Mouse (Mus musculus) CH12.LX (cell line): ENCODE results near the gene Hist1h2bf. TPM values are rescaled to one million over a fixed set of nuclear protein-coding genes. Genes with fewer than 3 reads are reported as not detected.

Experiments
- DNase-seq: peaks from one replicate; pipeline ENCODE4 v3.0.0-alpha.2; 2013; ENCODE audit errors: extremely low read depth
- H3K27ac ChIP-seq: 2 replicates; pipeline ENCODE4 v1.5.1; 2012; ENCODE audit warnings: low read depth, mild to moderate bottlenecking, control low read depth, moderate library complexity; ENCODE audit not compliant: insufficient read depth
- H3K27me3 ChIP-seq: replicated peaks from 2 replicates; pipeline ENCODE3; 2012; ENCODE audit warnings: inconsistent platforms
- H3K36me3 ChIP-seq, 2 experiments: replicated peaks in 1 of 2; 2 replicates each; pipeline versions ENCODE3 to v1.6.1; 2012; ENCODE audit warnings: inconsistent platforms in 1 of 2, low read length in 1 of 2, mild to moderate bottlenecking in 1 of 2, mixed read lengths in 1 of 2, moderate library complexity in 1 of 2; ENCODE audit not compliant: control insufficient read depth in 1 of 2, insufficient read depth in 1 of 2
- H3K4me1 ChIP-seq, 2 experiments: 2 replicates each; pipeline ENCODE4 v1.6.1; 2012; ENCODE audit warnings: inconsistent platforms in 1 of 2, moderate library complexity in 1 of 2; ENCODE audit not compliant: insufficient read depth in 2 of 2, control insufficient read depth in 1 of 2
- H3K4me2 ChIP-seq: 2 replicates; pipeline ENCODE4 v1.6.1; 2012; ENCODE audit warnings: low read depth, mild to moderate bottlenecking, control low read depth; ENCODE audit not compliant: poor library complexity, insufficient read depth, severe bottlenecking
- H3K4me3 ChIP-seq, 3 experiments: fragments of 150-350 bp in 1 of 3; sonication (generic) in 1 of 3; replicated peaks in 1 of 3; 2 replicates each; pipeline versions ENCODE3 to v1.5.1; 2011 to 2012; ENCODE audit warnings: low read depth in 2 of 3, low read length in 2 of 3, mild to moderate bottlenecking in 2 of 3, moderate library complexity in 2 of 3, control low read depth in 1 of 3, improper control_type of control experiment in 1 of 3, inconsistent platforms in 1 of 3, mixed read lengths in 1 of 3; ENCODE audit not compliant: poor library complexity in 1 of 3
- H3K79me2 ChIP-seq: replicated peaks from 2 replicates; pipeline ENCODE4 v1.6.1; 2012; ENCODE audit warnings: mild to moderate bottlenecking, moderate library complexity; ENCODE audit not compliant: control insufficient read depth, poor library complexity, insufficient read depth, severe bottlenecking; ENCODE audit errors: extremely low read depth
- H3K9ac ChIP-seq: 2 replicates; pipeline ENCODE4 v1.6.1; 2012; ENCODE audit warnings: low read depth, mild to moderate bottlenecking, control low read depth, moderate library complexity; ENCODE audit not compliant: insufficient read depth
- H3K9me3 ChIP-seq: replicated peaks from 2 replicates; pipeline ENCODE3; 2012; ENCODE audit warnings: low read length, inconsistent platforms, mixed read lengths
- BHLHE40 ChIP-seq: IDR thresholded peaks from 2 replicates; pipeline ENCODE4 v1.6.1; 2011; ENCODE audit warnings: mild to moderate bottlenecking, low read depth, low read length, improper control_type of control experiment
- CHD1 ChIP-seq: IDR thresholded peaks from 2 replicates; pipeline ENCODE4 v1.6.1; 2012; ENCODE audit warnings: low read depth, low read length, improper control_type of control experiment, inconsistent platforms
- CHD2 ChIP-seq: IDR thresholded peaks from 2 replicates; pipeline ENCODE4 v1.6.1; 2011; ENCODE audit warnings: low read length, improper control_type of control experiment
- E2F4 ChIP-seq: IDR thresholded peaks from 2 replicates; pipeline ENCODE4 v1.6.1; 2011; ENCODE audit warnings: low read depth, low read length, improper control_type of control experiment; ENCODE audit not compliant: insufficient replicate concordance
- ELF1 ChIP-seq: IDR thresholded peaks from 2 replicates; pipeline ENCODE4 v1.6.1; 2014; ENCODE audit warnings: low read depth, mild to moderate bottlenecking, inconsistent platforms, low read length, improper control_type of control experiment
- EP300 ChIP-seq: IDR thresholded peaks from 2 replicates; pipeline ENCODE4 v1.6.1; 2011; ENCODE audit warnings: low read length, improper control_type of control experiment
- HCFC1 ChIP-seq: IDR thresholded peaks from 2 replicates; pipeline ENCODE4 v1.6.1; 2012; ENCODE audit warnings: low read depth, mild to moderate bottlenecking, inconsistent platforms, low read length, improper control_type of control experiment
- IRF4 ChIP-seq: IDR thresholded peaks from 2 replicates; pipeline ENCODE4 v1.6.1; 2014; ENCODE audit warnings: low read depth, mild to moderate bottlenecking, inconsistent platforms, low read length, improper control_type of control experiment
- JUN ChIP-seq: IDR thresholded peaks from 2 replicates; pipeline ENCODE4 v1.6.1; 2011; ENCODE audit warnings: low read depth, mild to moderate bottlenecking, low read length, improper control_type of control experiment, moderate library complexity; ENCODE audit not compliant: insufficient read depth
- JUND ChIP-seq: conservative IDR thresholded peaks from 2 replicates; pipeline ENCODE4 v1.6.1; 2011; ENCODE audit warnings: low read depth, low read length, improper control_type of control experiment
- MAFK ChIP-seq: IDR thresholded peaks from 2 replicates; pipeline ENCODE4 v1.6.1; 2011; ENCODE audit warnings: low read length, improper control_type of control experiment; ENCODE audit not compliant: insufficient replicate concordance
- MAX ChIP-seq: IDR thresholded peaks from 2 replicates; pipeline ENCODE4 v1.6.1; 2011; ENCODE audit warnings: low read length, improper control_type of control experiment
- MAZ ChIP-seq: IDR thresholded peaks from 2 replicates; pipeline ENCODE4 v1.6.1; 2012; ENCODE audit warnings: low read depth, mild to moderate bottlenecking, inconsistent platforms, low read length, improper control_type of control experiment, moderate library complexity
- MEF2A ChIP-seq: IDR thresholded peaks from 2 replicates; pipeline ENCODE4 v1.6.1; 2014; ENCODE audit warnings: low read depth, mild to moderate bottlenecking, inconsistent platforms, low read length, improper control_type of control experiment, borderline replicate concordance
- MXI1 ChIP-seq: IDR thresholded peaks from 2 replicates; pipeline ENCODE4 v1.6.1; 2011; ENCODE audit warnings: mild to moderate bottlenecking, low read depth, low read length, improper control_type of control experiment
- MYC ChIP-seq: IDR thresholded peaks from 2 replicates; pipeline ENCODE4 v1.6.1; 2011; ENCODE audit warnings: low read depth, mild to moderate bottlenecking, improper control_type of control experiment, low read length
- NELFE ChIP-seq: IDR thresholded peaks from 2 replicates; pipeline ENCODE4 v1.6.1; 2011; ENCODE audit warnings: low read depth, low read length, improper control_type of control experiment
- NRF1 ChIP-seq: IDR thresholded peaks from 2 replicates; pipeline ENCODE4 v1.6.1; 2014; ENCODE audit warnings: low read depth, mild to moderate bottlenecking, inconsistent platforms, low read length, improper control_type of control experiment, moderate library complexity
- POLR2A ChIP-seq: IDR thresholded peaks from 2 replicates; pipeline ENCODE4 v1.6.1; 2011; ENCODE audit warnings: low read depth, mild to moderate bottlenecking, improper control_type of control experiment, low read length
- POLR2AphosphoS2 ChIP-seq: IDR thresholded peaks from 2 replicates; pipeline ENCODE4 v1.6.1; 2011; ENCODE audit warnings: low read depth, low read length, improper control_type of control experiment
- RCOR1 ChIP-seq: conservative IDR thresholded peaks from 2 replicates; pipeline ENCODE4 v1.6.1; 2012; ENCODE audit warnings: low read depth, mild to moderate bottlenecking, inconsistent platforms, low read length, improper control_type of control experiment
- SMC3 ChIP-seq: IDR thresholded peaks from 2 replicates; pipeline ENCODE4 v1.6.1; 2011; ENCODE audit warnings: low read depth, low read length, improper control_type of control experiment
- TBP ChIP-seq: conservative IDR thresholded peaks from 2 replicates; pipeline ENCODE4 v1.6.1; 2011; ENCODE audit warnings: low read depth, low read length, improper control_type of control experiment
- UBTF ChIP-seq: IDR thresholded peaks from 2 replicates; pipeline ENCODE4 v1.6.1; 2012; ENCODE audit warnings: low read depth, mild to moderate bottlenecking, inconsistent platforms, low read length, improper control_type of control experiment, moderate library complexity
- USF1 ChIP-seq: IDR thresholded peaks from 2 replicates; pipeline ENCODE4 v1.6.1; 2014; ENCODE audit warnings: low read depth, mild to moderate bottlenecking, inconsistent platforms, low read length, improper control_type of control experiment
- ZMIZ1 ChIP-seq: IDR thresholded peaks from 2 replicates; pipeline ENCODE4 v1.6.1; 2012; ENCODE audit warnings: low read depth, mild to moderate bottlenecking, inconsistent platforms, low read length, improper control_type of control experiment
- ZNF384 ChIP-seq: IDR thresholded peaks from 2 replicates; pipeline ENCODE4 v1.6.1; 2012; ENCODE audit warnings: low read depth, low read length, improper control_type of control experiment, inconsistent platforms
- dilution Hi-C: fragments of 300-500 bp; cut with MboI; formaldehyde crosslinking; loops from 2 replicates; pipeline ENCODE4 v1.14.3; 2020; ENCODE audit warnings: low sequenced_read_pairs; ENCODE audit not compliant: extremely low pct_unique_long_range_greater_than_20kb, extremely low pct_ligation_motif_present
- in situ Hi-C: fragments of 300-500 bp; cut with MboI; formaldehyde crosslinking; loops from 3 replicates; pipeline ENCODE4 v1.14.3; 2019; ENCODE audit warnings: low sequenced_read_pairs, low pct_ligation_motif_present, low pct_unique_long_range_greater_than_20kb, mixed read lengths
- polyA plus RNA-seq: library from polyadenylated mRNA; unstranded; fragments of >175 nt; gene quantifications from 2 replicates; pipeline ENCODE4 v1.2.1, GENCODE M21; 2012; ENCODE audit warnings: low read depth; ENCODE audit not compliant: insufficient read length
- total RNA-seq, 2 experiments: library from RNA; depleted of rRNA; stranded (reverse); fragments of 300-350 nt in 1 of 2; fragments of >200 nt in 1 of 2; gene quantifications; 2 replicates each; pipeline ENCODE4 v1.2.3; 2012 to 2014

Gene Hist1h2bf
- total and polyA plus RNA-seq, 3 experiments, result 1.7 to 1,243 (median 50.8) TPM

- Histone ChIP-seq H3K27ac (peak overlapping the region; percentile 83), H3K36me3 (no peaks in the 10 kb centered on the region), H3K79me2 (no peaks in the 10 kb centered on the region), H3K4me2 (peak overlapping the region; percentile 65), H3K27me3 (no peaks in the 10 kb centered on the region), H3K4me1 (peaks cover 4 to 23% of the 10 kb centered on the region in 2 experiments; a peak in 3 of 4 replicates), H3K9me3 (no peaks in the 10 kb centered on the region), H3K9ac (peak overlapping the region; percentile 73), H3K4me3 (peak overlapping the region; percentile 22 to 54 (median 50))
- DNase-seq, result peak; percentile 93
- in situ Hi-C loops (loop anchor here (25.0 kb wide), 1 partner anchor 1819 kb away; the partner anchor contains the start of gene Hist1h4j), dilution Hi-C loops (no loop called here)
- TF ChIP-seq IRF4 (0 out of 2 replicates have a peak, but pooled peaks have one; percentile 1), TBP (peak; percentile 96), EP300 (no peak), MEF2A (peak; percentile 48; the same call in 1 of the 2 replicates), CHD1 (peak; percentile 97; the same call in 1 of the 2 replicates), UBTF (no peak), NRF1 (no peak), RCOR1 (peak; percentile 77; the same call in 1 of the 2 replicates), SMC3 (0 out of 2 replicates have a peak, but pooled peaks have one; percentile 15), MAFK (0 out of 2 replicates have a peak, but pooled peaks have one; percentile 49), USF1 (no peak), POLR2A (peak; percentile 97), MAX (peak; percentile 80), JUN (no peak), ZNF384 (peak; percentile 82), E2F4 (0 out of 2 replicates have a peak, but pooled peaks have one; percentile 31), MAZ (peak; percentile 80; the same call in 1 of the 2 replicates), BHLHE40 (peak; percentile 64; the same call in 1 of the 2 replicates), CHD2 (peak; percentile 90; the same call in 1 of the 2 replicates), JUND (no peak), MYC (peak; percentile 74), ELF1 (0 out of 2 replicates have a peak, but pooled peaks have one; percentile 44), MXI1 (peak; percentile 5; the same call in 1 of the 2 replicates), NELFE (peak; percentile 91), ZMIZ1 (peak; percentile 99), HCFC1 (peak; percentile 53), POLR2AphosphoS2 (peak; percentile 100)
Observed at GRCm38 (mm10) chr13:23555839-23556416, 18.1 kb downstream of the Hist1h2bf start.
